Comparison of ENCODE assay signal across 17 mouse cellular contexts in the genomic region with DNA sequence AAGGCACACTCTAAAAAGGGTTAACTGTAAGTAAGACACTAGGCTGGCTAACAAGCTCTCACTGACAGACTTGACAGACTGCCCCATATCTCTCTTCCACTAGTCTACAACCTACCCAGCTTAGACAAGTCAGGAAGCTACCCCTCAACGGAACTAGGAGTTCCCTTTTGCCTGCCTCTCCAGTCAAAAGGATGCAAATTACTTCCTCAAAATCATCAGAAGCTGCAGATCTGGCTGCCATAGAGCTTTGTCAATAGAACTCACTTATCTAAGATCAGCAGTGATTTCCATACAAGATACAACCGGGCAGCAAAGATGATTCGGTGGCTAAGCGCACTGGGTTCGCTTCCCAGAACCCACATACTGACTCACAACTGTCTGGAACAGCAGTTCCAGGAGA. TPM values are rescaled to one million over a fixed set of nuclear protein-coding genes. Genes with fewer than 3 reads are reported as not detected.
DNase-seq lines count a peak whose midpoint lies in the region; TF ChIP-seq lines count a peak whose summit lies in the region.
"Had no signal": no experiment of that assay in that cellular context is flagged by ENCODE, and none has a peak within 500 bp of the region (broad histone marks: within the 10 kb centered on the region; RNA-seq: fewer than 3 reads in every experiment).

No protein-coding gene starts in this region.

- H3K4me1 ChIP-seq in spleen, adult 2 months (ENCODE audit: control insufficient read depth, insufficient read depth, insufficient read length) = peaks cover 5% of the 10 kb centered on the region; the same call in 1 of the 2 replicates
- H3K4me1 ChIP-seq in bone marrow macrophage, adult 2 months (ENCODE audit: control insufficient read depth, insufficient read depth, low read length) = peaks cover 15% of the 10 kb centered on the region
- peaks cover 19% of the 10 kb centered on the region for H3K4me1 ChIP-seq in megakaryocyte, embryonic 14.5 days
- H3K4me1 ChIP-seq: forebrain, embryonic 12.5 days; heart, embryonic 12.5 days; limb, embryonic 13.5 days; stomach, embryonic 15.5 days had no signal

- no peaks in the 10 kb centered on the region for H3K9me3 ChIP-seq in megakaryocyte, embryonic 14.5 days
- H3K9me3 ChIP-seq: forebrain, embryonic 12.5 days; heart, embryonic 12.5 days; limb, embryonic 13.5 days; stomach, embryonic 15.5 days had no signal

- peaks cover 20% of the 10 kb centered on the region for H3K36me3 ChIP-seq in spleen, adult 2 months (ENCODE audit: control insufficient read depth, insufficient read depth, low read length)
- H3K36me3 ChIP-seq in megakaryocyte, embryonic 14.5 days (replicated peaks; ENCODE audit: low read length) = peaks cover 69% of the 10 kb centered on the region

- TF ChIP-seq CTCF in spleen, adult 2 months (IDR thresholded peaks at IDR 0.05; ENCODE audit: extremely low read depth, insufficient read depth, insufficient read length, insufficient replicate concordance) = no peak
- no peak for TF ChIP-seq CTCF in bone marrow macrophage, adult 2 months (IDR thresholded peaks at IDR 0.05; ENCODE audit: low read depth, low read length)

- H3K27ac ChIP-seq in spleen, adult 2 months (ENCODE audit: insufficient read depth, low read length) = peak overlapping the region; percentile 28
- peak overlapping the region; percentile 47 for H3K27ac ChIP-seq in bone marrow macrophage, adult 2 months (ENCODE audit: insufficient read depth, low read depth, low read length)
- H3K27ac ChIP-seq: forebrain, embryonic 12.5 days; hindbrain, postnatal 0 days; limb, embryonic 13.5 days; stomach, embryonic 15.5 days had no signal

- DNase-seq in spleen, adult 2 months (ENCODE audit: low read depth in 1 of 2, low spot score in 2 of 2) = no peak
- no peak for DNase-seq in spleen, adult 12 weeks (ENCODE audit: low spot score)
- no peak for DNase-seq in layer of hippocampus, postnatal 25 days (ENCODE audit: extremely low spot score in 1 of 2, low spot score in 1 of 2)
- no peak for DNase-seq in cerebellum, postnatal 25 days
- no peak for DNase-seq in cerebellum, adult 9-10 months
- DNase-seq: adrenal gland, postnatal 14 days; cerebellum, adult 18-20 months; kidney, adult 18-20 months had no signal

- WGBS in spleen, adult 2 months = 38% methylated on average over 5 of the region's 5 CpGs

- TF ChIP-seq POLR2A in spleen, adult 2 months (IDR thresholded peaks at IDR 0.05; ENCODE audit: low read depth, low read length) = no peak
- no peak for TF ChIP-seq POLR2A in bone marrow macrophage, adult 2 months (IDR thresholded peaks at IDR 0.05; ENCODE audit: borderline replicate concordance, low read depth, low read length)

- no peaks in the 10 kb centered on the region for H3K27me3 ChIP-seq in spleen, adult 2 months (ENCODE audit: control insufficient read depth, insufficient read depth, low read length)
- no peaks in the 10 kb centered on the region for H3K27me3 ChIP-seq in megakaryocyte, embryonic 14.5 days (replicated peaks)
- H3K27me3 ChIP-seq: forebrain, embryonic 12.5 days; heart, embryonic 12.5 days; limb, embryonic 13.5 days; Patski; stomach, embryonic 15.5 days had no signal

- no peak overlapping the region for H3K4me3 ChIP-seq in spleen, adult 2 months (ENCODE audit: extremely low read depth, insufficient read depth, insufficient read length)
- H3K4me3 ChIP-seq in bone marrow macrophage, adult 2 months (ENCODE audit: insufficient read depth, low read length) = no peak overlapping the region
- peak overlapping the region; percentile 53 for H3K4me3 ChIP-seq in megakaryocyte, embryonic 14.5 days (replicated peaks)
- H3K4me3 ChIP-seq: forebrain, embryonic 12.5 days; heart, embryonic 12.5 days; limb, embryonic 13.5 days; stomach, embryonic 15.5 days had no signal

RNA-seq across cellular contexts. Expression of a gene that starts 20.1 kb away (rescaled TPM):
- polyA plus RNA-seq in spleen, adult 2 months (2012; rRNA removed) = 5.1 TPM in 2 replicates
- 22.9 and 23.1 TPM in 2 replicates for polyA plus RNA-seq in bone marrow macrophage, adult 2 months (2012; ENCODE audit: insufficient read depth, insufficient read length, missing spikeins)
- 1.5 and 16.9 TPM in 2 replicates for polyA plus RNA-seq in megakaryocyte, embryonic 14.5 days (2012; ENCODE audit: insufficient read depth, low replicate concordance)
- 10 to 100 TPM; 22.2 to 22.7 TPM for total RNA-seq in layer of hippocampus, postnatal 25 days (2021)

RNA-seq across cellular contexts. Expression of a gene that starts 20.3 kb away (rescaled TPM):
- polyA plus RNA-seq in spleen, adult 2 months (2012; rRNA removed) = 27.6 and 29.2 TPM in 2 replicates
- 102 and 103 TPM in 2 replicates for polyA plus RNA-seq in bone marrow macrophage, adult 2 months (2012; ENCODE audit: insufficient read depth, insufficient read length, missing spikeins)
- polyA plus RNA-seq in megakaryocyte, embryonic 14.5 days (2012; ENCODE audit: insufficient read depth, low replicate concordance) = 25.9 and 129 TPM in 2 replicates
- 100 to 1,000 TPM; 126 to 140 TPM for total RNA-seq in layer of hippocampus, postnatal 25 days (2021)

RNA-seq across cellular contexts. Expression of a gene that starts 38.0 kb away (rescaled TPM):
- 1.2 and 1.3 TPM in 2 replicates for polyA plus RNA-seq in spleen, adult 2 months (2012; rRNA removed)
- 1.2 and 2.2 TPM in 2 replicates for polyA plus RNA-seq in bone marrow macrophage, adult 2 months (2012; ENCODE audit: insufficient read depth, insufficient read length, missing spikeins)
- polyA plus RNA-seq in megakaryocyte, embryonic 14.5 days (2012; ENCODE audit: insufficient read depth, low replicate concordance) = not detected in 2 replicates
- total RNA-seq in layer of hippocampus, postnatal 25 days (2021) = 1 to 10 TPM in 1 of 2 experiments, under 1 TPM in 1; 0.89 to 2.5 TPM
- total RNA-seq: heart, postnatal 25 days had no signal
- polyA plus RNA-seq: hindbrain, postnatal 0 days had no signal
